In the genomic region with DNA sequence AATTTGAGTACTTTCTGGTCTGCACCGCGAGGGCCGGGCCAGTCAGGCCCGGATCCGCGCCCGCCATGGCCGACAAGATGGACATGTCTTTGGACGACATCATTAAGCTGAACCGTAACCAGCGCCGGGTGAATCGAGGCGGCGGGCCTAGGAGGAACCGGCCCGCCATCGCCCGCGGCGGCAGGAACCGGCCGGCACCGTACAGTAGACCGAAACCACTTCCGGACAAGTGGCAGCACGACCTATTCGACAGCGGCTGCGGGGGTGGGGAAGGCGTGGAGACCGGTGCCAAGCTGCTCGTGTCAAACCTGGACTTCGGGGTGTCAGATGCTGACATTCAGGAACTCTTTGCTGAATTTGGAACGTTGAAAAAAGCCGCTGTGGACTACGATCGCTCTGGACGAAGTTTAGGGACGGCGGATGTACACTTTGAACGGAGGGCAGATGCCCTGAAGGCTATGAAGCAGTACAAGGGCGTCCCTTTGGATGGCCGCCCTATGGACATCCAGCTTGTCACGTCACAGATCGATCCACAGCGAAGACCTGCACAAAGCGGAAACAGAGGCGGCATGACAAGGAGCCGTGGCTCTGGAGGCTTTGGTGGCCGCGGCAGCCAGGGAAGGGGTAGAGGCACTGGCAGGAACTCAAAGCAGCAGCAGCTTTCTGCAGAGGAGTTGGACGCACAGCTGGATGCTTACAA, we compare ENCODE assay signal across 8 mouse cellular contexts. TPM values are rescaled to one million over a fixed set of nuclear protein-coding genes. Genes with fewer than 3 reads are reported as not detected.
DNase-seq lines count a peak whose midpoint lies in the region; ATAC-seq lines count a peak whose summit lies in the region.

No protein-coding gene starts in this region.

- peaks cover 5% of the 10 kb centered on the region; the same call in 1 of the 2 replicates for H3K9me3 ChIP-seq in forebrain, embryonic 13.5 days (replicated peaks)

- WGBS in forebrain, embryonic 13.5 days, result under 1% methylated on average over 53 of the region's 53 CpGs

- 0 out of 2 replicates have a peak, but pooled peaks cover 7% of the 10 kb centered on the region for H3K36me3 ChIP-seq in forebrain, embryonic 13.5 days (ENCODE audit: poor library complexity, severe bottlenecking)

- peak overlapping the region; percentile 95 for H3K27ac ChIP-seq in forebrain, embryonic 13.5 days

- ATAC-seq in forebrain, embryonic 13.5 days, result peak; percentile 65
- peak; percentile 12 to 30; a peak in 3 of 4 replicates for ATAC-seq in hematopoietic stem cell, adult 5-6 weeks (replicated peaks in 1 of 2; ENCODE audit: insufficient read depth in 1 of 2, low FRiP score in 2 of 2, low TSS enrichment in 1 of 2, low read depth in 1 of 2, poor library complexity in 2 of 2, severe bottlenecking in 2 of 2)

- H3K4me2 ChIP-seq in forebrain, embryonic 13.5 days, result peak overlapping the region; percentile 71

- peaks cover 13% of the 10 kb centered on the region for H3K4me1 ChIP-seq in forebrain, embryonic 13.5 days

- H3K27me3 ChIP-seq in forebrain, embryonic 13.5 days, result no peaks in the 10 kb centered on the region

- DNase-seq in ES-CJ7 (ENCODE audit: low read depth, low spot score), result peak; percentile 53
- peak; percentile 26 for DNase-seq in brain, embryonic 18.5 days (ENCODE audit: low read depth, low spot score)
- DNase-seq in layer of hippocampus, postnatal 36 days, result peak; percentile 55 to 62
- peak; percentile 68 for DNase-seq in lung, postnatal 25 days (ENCODE audit: low spot score)
- peak; percentile 26 for DNase-seq in retina, adult 2 months (ENCODE audit: low read depth, low spot score)
- peak; percentile 78 for DNase-seq in thymus, postnatal 14 days

- H3K4me3 ChIP-seq in forebrain, embryonic 13.5 days, result peak overlapping the region; percentile 67

- peak overlapping the region; percentile 82 for H3K9ac ChIP-seq in forebrain, embryonic 13.5 days

RNA-seq across cellular contexts. Expression of a gene that starts 0.5 kb away (rescaled TPM):
- polyA plus RNA-seq in forebrain, embryonic 13.5 days (2015; fragmentation: Nextera tagmentation; extraction: Ambion mirVana), result 23.0 and 24.5 TPM in 2 replicates
- total RNA-seq in hematopoietic stem cell, adult 5-6 weeks (2017), result 10.0 and 10.3 TPM in 2 replicates
- 1 to 10 TPM; 6.8 to 7.1 TPM for total RNA-seq in layer of hippocampus, postnatal 36 days (2021)

RNA-seq across cellular contexts. Expression of a gene that starts 31.4 kb away (rescaled TPM):
- polyA plus RNA-seq in forebrain, embryonic 13.5 days (2015; fragmentation: Nextera tagmentation; extraction: Ambion mirVana), result not detected in 2 replicates
- total RNA-seq in hematopoietic stem cell, adult 5-6 weeks (2017), result not detected in 2 replicates
- total RNA-seq in layer of hippocampus, postnatal 36 days (2021), result not detected

RNA-seq across cellular contexts. Expression of a gene that starts 55.3 kb away (rescaled TPM):
- polyA plus RNA-seq in forebrain, embryonic 13.5 days (2015; fragmentation: Nextera tagmentation; extraction: Ambion mirVana), result not detected in 2 replicates
- 25.9 and 29.0 TPM in 2 replicates for total RNA-seq in hematopoietic stem cell, adult 5-6 weeks (2017)
- total RNA-seq in layer of hippocampus, postnatal 36 days (2021), result not detected

Comparison
In these comparisons a context has a peak if more than half of its experiments do, and no peak if none do; other contexts are left out.
1. Peak in every context shown above with its lines: DNase-seq, ATAC-seq, H3K4me3 ChIP-seq and H3K27ac ChIP-seq.
2. DNase-seq: peak in every context shown above with its lines; median percentile 78 in thymus, postnatal 14 days; 68 in lung, postnatal 25 days; 58 in layer of hippocampus, postnatal 36 days; 53 in ES-CJ7; 26 in brain, embryonic 18.5 days; 26 in retina, adult 2 months.
3. RNA of a gene that starts 55.3 kb away (total RNA-seq): 25.9 to 29.0 TPM in hematopoietic stem cell, adult 5-6 weeks; not detected in layer of hippocampus, postnatal 36 days; every median in the first group is over 10 times any median in the second.